Mouse (Mus musculus) R1 (cell line): ENCODE measurements around the gene Dusp10.

Experiments
- DNase-seq: peaks from one replicate; pipeline ENCODE4 v3.0.0-alpha.2; 2018; ENCODE audit warnings: low read depth, low spot score

Gene Dusp10

DNA sequence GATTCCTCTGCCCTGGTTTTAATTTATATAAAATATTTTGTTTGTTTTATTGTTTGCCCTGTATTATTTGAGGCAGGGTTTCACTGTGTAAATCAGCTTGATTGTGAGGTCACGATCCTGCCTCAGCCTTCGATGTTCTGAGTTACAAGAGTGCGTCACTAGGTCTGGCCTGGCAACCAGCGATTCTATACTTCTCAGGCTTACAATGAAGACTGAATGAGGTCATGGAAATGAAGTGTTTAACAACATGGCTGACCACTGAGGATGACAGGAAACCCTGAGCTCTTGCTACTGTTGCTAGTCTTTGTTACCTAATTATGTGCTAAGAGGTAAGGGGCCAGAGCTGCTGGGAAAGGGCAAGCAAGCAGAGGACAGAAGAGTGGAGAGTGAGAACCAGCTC, at the start of gene Dusp10:
TSS of gene Dusp10 (plus strand) at position 197 of the 400 bp plus-strand sequence.
- DNase-seq = no peak

DNA sequence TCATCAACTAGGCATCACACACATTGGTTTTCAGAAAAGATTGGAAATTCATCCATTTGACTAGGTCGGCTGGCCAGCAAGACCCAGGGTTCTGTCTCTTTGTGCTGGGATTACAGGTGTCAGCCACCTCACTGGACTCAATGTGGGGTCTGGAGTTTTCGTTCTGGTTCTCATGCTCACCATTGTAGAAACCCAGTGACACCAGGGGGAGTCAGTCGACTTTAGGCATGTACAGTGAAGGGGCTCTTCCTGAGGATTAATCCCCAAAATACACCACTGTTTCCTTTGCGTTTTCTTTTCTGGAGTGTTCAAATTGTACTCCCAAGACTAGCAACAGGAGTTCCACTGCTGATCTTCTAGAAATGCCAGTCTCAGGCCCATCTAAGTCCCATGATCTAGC, 47.8 kb upstream of the Dusp10 start:
- no peak for DNase-seq

- no peak for DNase-seq
Observed at GRCm38 (mm10) chr1:183969265-183969664, 43.8 kb upstream of the Dusp10 start.

DNA sequence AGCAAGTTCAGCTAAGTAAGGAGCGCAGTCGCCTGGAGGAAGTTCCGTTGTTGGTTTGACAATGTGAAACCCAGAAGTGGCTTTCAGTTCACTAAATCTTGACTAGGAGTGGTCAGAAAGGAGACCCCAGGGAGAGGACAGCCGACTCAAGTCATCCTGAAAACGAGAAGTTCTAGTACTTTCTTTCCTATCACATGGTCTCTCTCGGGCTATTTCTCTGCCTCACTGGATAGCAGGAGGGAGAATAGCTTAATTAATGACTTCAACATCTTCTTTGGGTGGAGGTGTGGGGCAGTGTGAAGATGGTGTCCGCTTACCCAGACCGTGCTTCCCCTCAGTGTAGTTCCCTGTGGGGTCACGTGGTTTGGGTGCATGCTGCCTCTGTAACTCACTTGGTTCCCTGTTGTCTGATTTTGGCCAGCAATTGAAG, 33.3 kb upstream of the Dusp10 start:
- no peak for DNase-seq

DNA sequence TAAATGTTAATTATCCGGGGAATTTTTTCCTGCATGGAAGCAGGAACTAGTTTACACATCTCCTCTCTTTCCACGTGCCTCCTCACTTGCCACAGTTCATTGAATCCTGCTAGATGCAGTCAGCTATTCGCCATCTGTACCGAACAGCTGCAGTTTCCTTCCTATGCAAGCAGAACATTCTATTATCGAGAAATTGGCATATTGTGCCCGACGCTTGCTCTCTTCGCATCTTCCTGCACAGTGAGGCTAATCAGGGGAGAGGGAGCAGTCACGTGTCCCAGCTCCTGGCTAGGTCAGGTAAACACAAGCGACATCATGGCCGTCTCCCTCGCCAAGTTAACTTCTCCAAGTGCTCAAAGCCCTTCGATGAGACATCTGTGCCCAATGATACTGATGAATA, 31.0 kb upstream of the Dusp10 start:
- DNase-seq = no peak

- no peak for DNase-seq
Observed at GRCm38 (mm10) chr1:183987711-183988245, 25.3 kb upstream of the Dusp10 start.

GRCm38 (mm10) chr1:183991921-183992320, 21.2 kb upstream of the Dusp10 start:
- DNase-seq = no peak

DNA sequence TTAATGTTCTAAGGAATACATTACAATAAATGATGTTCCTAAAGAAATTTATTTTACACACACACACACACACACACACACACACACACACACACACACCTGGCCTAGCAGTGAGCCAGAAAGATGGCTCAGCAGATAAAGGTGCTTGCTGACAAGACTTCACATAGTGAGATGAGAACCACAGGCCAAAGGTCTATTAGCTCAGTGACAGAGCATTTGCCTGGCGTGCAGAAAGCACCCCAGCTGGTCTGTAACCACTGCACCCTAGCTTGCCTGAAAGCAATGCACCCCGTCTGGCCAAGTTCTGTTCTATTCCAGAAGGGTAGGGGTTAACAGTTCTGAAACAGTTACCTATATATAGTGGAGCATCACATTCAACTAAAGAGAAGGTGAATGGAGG, 15.9 kb upstream of the Dusp10 start:
- DNase-seq = no peak

- DNase-seq = no peak
Observed at GRCm38 (mm10) chr1:184002470-184002869, 10.6 kb upstream of the Dusp10 start.

DNA sequence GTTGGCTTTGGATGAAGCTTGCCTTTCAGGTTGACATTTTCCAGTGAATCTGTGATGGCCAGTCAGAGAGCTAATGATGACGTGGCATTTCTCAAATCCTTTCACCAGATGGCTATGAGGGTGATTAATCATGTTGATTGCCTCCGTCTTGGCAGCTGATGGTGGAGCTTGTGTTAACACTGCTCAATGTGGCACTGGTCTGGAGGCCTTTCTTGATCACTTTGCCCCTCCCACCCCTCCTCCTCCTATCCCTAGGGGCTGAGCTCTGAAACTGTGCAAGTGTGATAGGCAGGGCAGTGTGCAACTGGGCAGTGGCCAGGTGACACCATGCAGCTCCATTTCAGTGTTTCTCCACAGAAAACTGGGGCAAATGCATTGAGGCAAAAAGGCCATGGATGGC, 8.8 kb upstream of the Dusp10 start:
- no peak for DNase-seq

GRCm38 (mm10) chr1:184005315-184006058, 7.6 kb upstream of the Dusp10 start:
- no peak for DNase-seq

DNA sequence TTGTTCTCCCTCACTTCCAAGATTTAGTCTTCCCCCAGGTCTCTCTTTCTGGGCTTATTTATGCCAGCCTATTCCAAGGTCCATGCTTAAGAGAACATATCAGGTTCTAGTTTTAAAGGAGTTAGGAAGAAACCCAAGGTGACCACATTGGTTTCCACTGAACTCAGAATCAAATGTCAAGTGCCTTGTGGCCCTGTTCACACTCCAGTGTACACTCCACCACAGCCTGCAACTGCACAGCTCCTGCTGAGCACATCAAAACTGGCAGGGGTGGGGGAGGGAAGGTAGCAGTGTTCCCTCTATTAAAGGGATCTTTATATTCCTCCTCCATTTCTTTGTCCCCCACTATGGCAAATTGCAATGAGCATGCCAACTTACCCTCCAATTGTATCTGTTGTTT, 7.0 kb upstream of the Dusp10 start:
- DNase-seq = no peak

- no peak for DNase-seq
Observed at GRCm38 (mm10) chr1:184011311-184011710, 1.8 kb upstream of the Dusp10 start.

DNA sequence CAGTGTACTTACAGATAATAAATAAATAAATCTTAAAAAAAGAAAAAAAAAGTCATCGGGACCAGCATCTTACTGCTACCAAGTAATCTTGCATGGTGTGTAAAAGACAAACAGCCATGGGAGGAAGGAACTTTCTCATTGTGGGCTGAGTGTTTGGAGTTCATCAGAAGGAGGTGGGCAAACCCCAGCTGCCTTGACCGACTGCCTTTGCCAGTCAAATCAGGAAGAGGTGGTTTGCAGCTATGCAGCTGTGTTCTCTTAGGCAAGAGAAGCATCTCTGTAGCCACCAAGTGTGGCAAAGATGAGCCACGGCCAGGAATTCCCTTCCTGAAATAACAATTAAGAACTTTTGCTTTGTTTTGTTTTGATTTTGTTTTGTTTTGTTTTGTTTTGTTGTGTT, 989 bp downstream of the Dusp10 start:
- no peak for DNase-seq

- DNase-seq = no peak
Observed at GRCm38 (mm10) chr1:184015995-184016730, 3.1 kb downstream of the Dusp10 start.

DNA sequence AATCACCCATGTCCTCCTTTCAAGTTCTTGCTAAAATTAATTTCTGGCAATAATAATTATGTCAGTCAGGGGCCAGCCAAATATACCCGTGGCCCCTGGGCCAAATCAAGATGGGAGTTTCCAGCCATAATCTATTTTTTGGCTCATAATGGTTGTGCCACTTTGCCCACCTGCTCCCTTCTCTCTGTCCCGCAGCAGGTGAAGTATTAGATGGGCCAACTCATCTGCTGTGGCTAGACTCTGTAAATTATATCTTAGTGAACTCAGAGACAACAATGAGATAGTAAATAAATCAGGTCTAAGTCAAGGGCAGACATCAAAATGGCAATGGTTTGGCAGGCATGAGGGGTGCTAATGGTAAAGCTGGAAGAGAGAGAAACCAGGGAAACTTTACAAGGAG, 4.5 kb downstream of the Dusp10 start:
- DNase-seq = no peak

DNA sequence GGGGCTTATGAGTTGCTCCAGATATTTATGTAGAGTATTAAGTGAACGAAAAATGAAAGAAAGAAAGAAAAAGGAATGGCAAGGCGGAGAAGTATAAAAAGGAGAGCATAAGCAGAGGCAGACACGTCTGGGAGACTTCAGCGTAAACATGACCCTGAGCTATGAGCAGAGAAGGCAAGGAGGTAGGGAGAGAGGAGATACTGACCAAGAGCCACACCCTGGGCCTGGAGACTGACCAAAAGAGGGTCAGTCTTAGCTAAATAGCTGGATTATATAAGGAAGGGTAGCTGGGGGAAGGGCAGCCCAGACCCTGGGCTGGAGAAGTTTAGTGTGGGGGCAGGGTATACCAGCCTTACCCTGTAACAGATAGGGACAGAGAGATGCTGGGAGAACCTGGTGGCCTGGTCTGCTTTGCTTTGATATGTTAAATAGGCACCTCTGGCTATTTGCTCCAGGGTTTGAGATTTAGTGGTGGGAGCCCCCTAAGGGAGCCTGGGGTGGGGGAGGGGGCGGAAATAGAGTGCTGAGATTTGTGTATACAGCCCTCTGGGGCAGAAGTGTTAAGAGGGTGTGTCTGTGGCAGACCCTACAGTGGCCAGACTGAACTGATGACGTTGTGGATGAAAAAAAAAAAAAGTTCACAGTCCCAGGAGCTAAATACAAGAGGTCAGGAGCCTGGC, 6.1 kb downstream of the Dusp10 start:
- peak; percentile 56 for DNase-seq

- DNase-seq = no peak
Observed at GRCm38 (mm10) chr1:184019722-184020107, 6.6 kb downstream of the Dusp10 start.

GRCm38 (mm10) chr1:184023971-184024370, 10.9 kb downstream of the Dusp10 start:
- DNase-seq = no peak

- DNase-seq = no peak
Observed at GRCm38 (mm10) chr1:184024631-184025030, 11.5 kb downstream of the Dusp10 start.

DNA sequence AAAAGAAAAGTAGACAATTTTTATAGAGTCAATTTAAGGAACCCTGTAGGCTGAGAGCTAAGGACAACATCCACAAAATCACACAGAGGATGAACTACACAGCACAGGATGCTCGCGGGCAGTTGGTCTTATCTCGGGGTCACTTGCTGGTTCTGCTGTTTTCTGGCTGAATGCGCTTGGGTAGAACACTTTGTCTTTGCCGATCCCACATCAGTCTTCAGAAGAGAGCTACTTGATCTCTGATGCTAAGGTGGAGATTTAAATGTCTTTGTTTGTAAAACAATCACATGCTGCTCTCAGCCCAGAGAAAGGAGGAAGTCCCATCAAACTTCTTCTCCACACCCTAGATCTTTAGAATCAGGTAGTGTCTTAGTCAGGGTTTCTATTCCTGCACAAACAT, 12.0 kb downstream of the Dusp10 start:
- DNase-seq = peak; percentile 53

GRCm38 (mm10) chr1:184027039-184027438, 13.9 kb downstream of the Dusp10 start:
- no peak for DNase-seq
